26 mouse cellular contexts compared by ENCODE assay signal in the genomic region with DNA sequence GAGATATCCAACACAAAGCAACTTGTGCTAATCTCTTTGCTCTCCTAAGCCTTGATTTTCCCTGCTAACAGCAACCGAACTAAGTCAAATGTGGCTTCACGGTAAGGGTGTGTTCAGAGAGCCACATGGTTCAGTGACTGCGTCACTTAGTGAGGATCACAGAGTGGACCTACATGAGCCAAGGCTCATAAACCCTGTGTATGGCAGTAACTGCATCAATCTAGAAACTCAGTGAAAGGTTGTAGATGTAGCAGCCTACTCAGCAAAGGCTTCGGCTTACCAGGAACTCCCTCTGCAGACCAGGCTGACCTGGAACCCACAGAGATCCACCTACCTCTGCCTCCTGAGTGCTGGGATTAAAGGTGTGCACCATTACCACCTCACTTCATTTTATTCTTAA.
"Had no signal": no experiment of that assay in that cellular context is flagged by ENCODE, and none has a peak within 500 bp of the region (broad histone marks: within the 10 kb centered on the region; RNA-seq: fewer than 3 reads in every experiment).

No protein-coding gene starts in this region.

- H3K4me2 ChIP-seq: heart, embryonic 12.5 days; hindbrain, embryonic 12.5 days; hindbrain, embryonic 14.5 days; intestine, embryonic 15.5 days; limb, embryonic 12.5 days; liver, embryonic 11.5 days; liver, embryonic 13.5 days; liver, embryonic 15.5 days had no signal

- H3K4me1 ChIP-seq: intestine, embryonic 15.5 days; liver, embryonic 13.5 days; liver, embryonic 15.5 days had no signal

- H3K27me3 ChIP-seq: hindbrain, embryonic 12.5 days; intestine, embryonic 15.5 days; limb, embryonic 12.5 days; liver, embryonic 13.5 days; liver, embryonic 15.5 days had no signal

- DNase-seq: gastrocnemius, adult 2 months; gastrocnemius, postnatal 10 days; gastrocnemius, postnatal 25 days; heart, adult 2 months; heart, postnatal 10 days; heart, postnatal 4 days; kidney, adult 18-20 months; kidney, adult 9 months; kidney, postnatal 14 days; kidney, postnatal 4 days; liver; liver, embryonic 13.5 days had no signal

- H3K27ac ChIP-seq: gastrocnemius, adult 2 months; heart, adult 2 months; hindbrain, embryonic 10.5 days; hindbrain, embryonic 12.5 days; hindbrain, embryonic 14.5 days; intestine, embryonic 15.5 days; layer of hippocampus, adult 2 months; left cerebral cortex, adult 2 months; limb, embryonic 10.5 days; limb, embryonic 12.5 days; liver, embryonic 13.5 days; liver, embryonic 15.5 days had no signal

- H3K4me3 ChIP-seq: gastrocnemius, adult 2 months; heart, adult 2 months; heart, embryonic 12.5 days; hindbrain, embryonic 10.5 days; hindbrain, embryonic 12.5 days; intestine, embryonic 15.5 days; layer of hippocampus, adult 2 months; left cerebral cortex, adult 2 months; limb, embryonic 10.5 days; limb, embryonic 12.5 days; liver, embryonic 13.5 days; liver, embryonic 15.5 days had no signal

- H3K9me3 ChIP-seq: heart, embryonic 12.5 days; hindbrain, embryonic 10.5 days; hindbrain, embryonic 12.5 days; intestine, embryonic 15.5 days; limb, embryonic 10.5 days; limb, embryonic 12.5 days; liver, embryonic 13.5 days; liver, embryonic 15.5 days had no signal

- H3K9ac ChIP-seq: heart, embryonic 12.5 days; hindbrain, embryonic 12.5 days; hindbrain, embryonic 14.5 days; intestine, embryonic 15.5 days; limb, embryonic 12.5 days; liver, embryonic 13.5 days; liver, embryonic 15.5 days had no signal

- ATAC-seq: hindbrain, embryonic 16.5 days; inflammation-experienced regulatory T-cells, adult 6 months; intestine, embryonic 15.5 days; intestine, postnatal 0 days had no signal

- H3K36me3 ChIP-seq: heart, embryonic 12.5 days; hindbrain, embryonic 10.5 days; hindbrain, embryonic 12.5 days; intestine, embryonic 15.5 days; limb, embryonic 10.5 days; limb, embryonic 12.5 days; liver, embryonic 13.5 days; liver, embryonic 15.5 days had no signal
